Mouse (Mus musculus) kidney, postnatal 0 days (tissue): ENCODE measurements around the gene Foxp3. TPM values are rescaled to one million over a fixed set of nuclear protein-coding genes. Genes with fewer than 3 reads are reported as not detected.

Source experiments
- ATAC-seq: fragments of 200-750 bp; cut with Nextera tagmentation; replicated peaks from 2 replicates; pipeline ENCODE4 v1.8.0; 2017; ENCODE audit warnings: low read depth, moderate number of reproducible peaks, moderate TSS enrichment, moderate library complexity; ENCODE audit not compliant: low FRiP score
- DNase-seq: peaks from one replicate; pipeline ENCODE4 v3.0.0-alpha.2; 2016; ENCODE audit warnings: low spot score
- H3K27ac ChIP-seq: fragments of 300-500 bp; sonication (generic); 2 replicates; pipeline ENCODE4 v1.5.1; 2014; ENCODE audit warnings: mild to moderate bottlenecking
- H3K27me3 ChIP-seq: fragments of 300-500 bp; sonication (generic); 2 replicates; pipeline ENCODE4 v1.6.1; 2014; ENCODE audit warnings: low read length, mixed read lengths; ENCODE audit not compliant: insufficient read depth
- H3K36me3 ChIP-seq: fragments of 300-500 bp; sonication (generic); 2 replicates; pipeline ENCODE4 v1.6.1; 2014; ENCODE audit warnings: low read length, mixed read lengths; ENCODE audit not compliant: insufficient read depth
- H3K4me1 ChIP-seq: fragments of 300-500 bp; sonication (generic); replicated peaks from 2 replicates; pipeline ENCODE4 v1.6.1; 2014; ENCODE audit warnings: antibody characterized with exemption, low read length, mixed read lengths; ENCODE audit not compliant: insufficient read depth
- H3K4me2 ChIP-seq: fragments of 300-500 bp; sonication (generic); 2 replicates; pipeline ENCODE4 v1.6.1; 2014; ENCODE audit warnings: mild to moderate bottlenecking, low read length, moderate library complexity, mixed read lengths
- H3K4me3 ChIP-seq: fragments of 300-500 bp; sonication (generic); replicated peaks from 2 replicates; pipeline ENCODE4 v1.5.1; 2014; ENCODE audit warnings: low read depth, low read length
- H3K9ac ChIP-seq: fragments of 300-500 bp; sonication (generic); 2 replicates; pipeline ENCODE4 v1.6.1; 2014; ENCODE audit warnings: low read depth, low read length
- H3K9me3 ChIP-seq: fragments of 300-500 bp; sonication (generic); replicated peaks from 2 replicates; pipeline ENCODE4 v1.6.1; 2016; ENCODE audit warnings: low read length, inconsistent platforms, mixed read lengths
- CTCF ChIP-seq: IDR thresholded peaks from 2 replicates; pipeline ENCODE4 v1.5.1; 2016; ENCODE audit warnings: antibody characterized with exemption, low read depth, mild to moderate bottlenecking, moderate library complexity
- WGBS: fragments of 180-500 bp; shearing (Covaris S2); extraction: QIAGEN DNeasy Blood & Tissue Kit; methylation state at CpG from one replicate; pipeline ENCODE4 v1.1.7; 2014; 5-methylcytosine and 5-hydroxymethylcytosine counted together
- polyA plus RNA-seq: library from polyadenylated mRNA; unstranded; fragments of >200 nt; fragmentation: Nextera tagmentation; extraction: Ambion mirVana; gene quantifications from 2 replicates; pipeline ENCODE4 v1.2.1, GENCODE M21; 2015

Foxp3 gene
- 0.04 TPM in 1 of 2 replicates, not detected in the other for polyA plus RNA-seq

DNA sequence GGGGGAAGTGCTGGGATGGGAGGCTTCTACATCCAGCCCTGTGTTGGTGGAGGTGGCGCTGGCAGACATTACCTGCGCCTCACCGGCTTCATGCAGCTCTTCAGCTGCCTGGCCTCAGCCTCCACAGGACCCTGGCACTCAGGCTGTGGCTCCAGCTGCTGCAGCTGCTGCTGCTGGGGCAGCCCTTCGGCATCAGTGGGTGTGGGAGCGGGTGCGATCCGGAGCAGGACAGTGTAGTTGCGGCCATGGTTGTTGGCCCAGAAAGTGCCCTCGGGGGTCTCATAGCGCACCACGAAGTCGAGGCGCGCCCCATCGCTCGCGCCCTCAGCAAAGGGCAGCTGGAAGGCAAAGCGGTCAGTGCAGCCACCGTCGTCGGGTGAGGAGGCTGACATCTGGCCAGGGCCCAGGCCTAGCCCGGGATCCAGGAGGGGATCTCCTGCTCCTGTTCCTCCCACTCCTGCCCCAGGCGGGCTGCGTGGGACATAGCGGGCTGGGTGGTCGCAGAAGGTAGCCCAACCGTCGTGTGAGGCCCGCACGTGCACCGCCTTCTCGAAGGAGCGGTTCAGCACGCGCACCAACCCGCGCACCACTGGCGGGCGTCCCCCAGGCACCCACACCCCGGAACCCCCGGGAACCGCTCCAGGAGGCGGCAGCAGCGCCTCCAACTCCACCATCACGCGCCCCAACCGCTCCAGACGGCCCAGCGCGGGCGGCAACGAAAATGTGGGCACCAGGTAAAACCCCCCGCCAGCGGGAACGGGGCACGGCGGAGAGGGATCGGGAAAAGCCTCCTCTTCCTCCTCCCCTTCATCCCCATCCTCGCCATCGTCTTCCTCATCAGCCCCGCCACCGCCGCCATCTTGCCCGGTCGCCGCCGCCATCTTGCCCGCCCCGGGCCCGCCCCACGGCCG lies at the start of gene Foxp3:
TSS of gene Foxp3 (plus strand) at position 469 of the 911 bp plus-strand sequence.
- Histone ChIP-seq H3K4me3 (peak within 1 kb of the TSS; percentile 54), H3K4me2 (peak within 1 kb of the TSS; percentile 68), H3K9ac (peak within 1 kb of the TSS; percentile 81), H3K27me3 (no peaks in the 10 kb centered on the region), H3K27ac (peak within 1 kb of the TSS; percentile 85), H3K36me3 (no peaks in the 10 kb centered on the region), H3K4me1 (no peaks in the 10 kb centered on the region; the same call in 1 of the 2 replicates), H3K9me3 (no peaks in the 10 kb centered on the region)
- DNase-seq (peak; percentile 11), ATAC-seq (peak; percentile 76)
- TF ChIP-seq CTCF: no peak
- 39% methylated on average over 62 of the region's 72 CpGs for WGBS

DNA sequence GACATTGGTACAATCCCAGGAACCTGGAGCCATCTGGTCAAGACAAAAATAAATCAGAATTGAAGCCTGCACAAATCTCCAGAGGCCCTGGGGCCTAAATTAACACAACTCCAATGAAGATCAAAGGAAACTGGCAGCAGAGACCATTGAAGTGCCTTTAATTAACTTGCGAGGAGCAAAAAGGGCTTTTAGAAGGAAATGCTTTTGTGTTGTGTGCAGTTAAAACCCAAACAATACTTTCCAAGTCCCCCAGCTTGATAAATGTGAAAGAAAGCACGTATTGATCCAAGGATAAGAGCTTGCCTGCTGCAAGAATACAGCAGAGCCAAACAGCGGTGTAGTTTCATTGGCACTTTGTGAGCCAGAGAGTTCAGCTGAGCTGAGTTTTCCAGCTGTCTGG lies 48.5 kb upstream of the Foxp3 start:
- H3K9ac ChIP-seq: no peak overlapping the region
- H3K27ac ChIP-seq: no peak overlapping the region
- no peak for TF ChIP-seq CTCF
- ATAC-seq (no peak), DNase-seq (no peak)
- no peaks in the 10 kb centered on the region for H3K36me3 ChIP-seq
- H3K4me3 ChIP-seq: no peak overlapping the region
- no peaks in the 10 kb centered on the region for H3K9me3 ChIP-seq
- WGBS: 41% methylated on average over 3 of the region's 3 CpGs
- H3K4me2 ChIP-seq: no peak overlapping the region
- no peaks in the 10 kb centered on the region for H3K4me1 ChIP-seq
- H3K27me3 ChIP-seq: no peaks in the 10 kb centered on the region

DNA sequence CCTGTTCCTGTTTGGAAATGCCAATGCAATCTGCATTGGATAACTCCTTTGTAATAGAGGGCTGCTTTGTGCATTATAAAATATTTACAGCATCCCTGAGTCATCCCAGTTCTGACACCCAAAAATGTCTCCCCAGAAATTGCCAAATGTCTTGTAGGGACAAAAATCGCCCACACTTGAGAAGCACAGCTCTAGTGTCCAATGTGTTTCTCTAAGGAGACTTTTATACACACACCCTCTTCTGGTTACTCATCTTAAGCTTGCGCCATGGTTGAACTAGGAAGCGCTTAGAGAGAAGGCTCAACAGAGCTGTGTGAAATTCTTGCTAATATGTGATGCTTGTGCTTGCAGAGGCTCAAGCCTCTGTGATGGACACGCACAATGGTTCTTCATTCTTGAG lies 20.0 kb upstream of the Foxp3 start:
- WGBS: 94% methylated on average over 4 of the region's 4 CpGs

DNA sequence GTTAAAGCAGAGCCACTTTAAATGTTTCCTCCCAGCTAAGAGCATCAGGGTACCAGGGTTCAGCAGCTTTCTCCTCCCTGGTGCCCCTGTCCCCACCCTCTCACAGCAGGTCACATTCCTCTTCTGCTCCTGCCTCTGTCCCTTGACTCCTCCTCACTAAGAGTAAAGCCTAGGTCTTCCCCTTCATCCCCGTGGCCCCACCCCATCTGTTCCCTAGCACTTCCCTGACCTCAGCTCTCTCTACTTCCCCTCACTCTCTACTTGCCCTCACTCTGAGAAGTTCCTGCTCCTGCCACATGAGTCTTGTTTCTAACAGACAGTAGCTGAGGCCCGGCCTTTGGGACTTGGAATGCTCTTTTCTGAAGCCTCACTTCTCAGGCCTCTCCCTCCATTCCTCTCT lies 10.4 kb upstream of the Foxp3 start:
- H3K27me3 ChIP-seq: no peaks in the 10 kb centered on the region

More for the DNA sequence above, 20.0 kb upstream of the Foxp3 start:
- no peaks in the 10 kb centered on the region for H3K36me3 ChIP-seq
- H3K9ac ChIP-seq: no peak overlapping the region
- no peaks in the 10 kb centered on the region for H3K4me1 ChIP-seq
- no peak for TF ChIP-seq CTCF
- H3K4me3 ChIP-seq: no peak overlapping the region
- no peak overlapping the region for H3K27ac ChIP-seq
- no peaks in the 10 kb centered on the region for H3K27me3 ChIP-seq
- H3K4me2 ChIP-seq: no peak overlapping the region
- no peaks in the 10 kb centered on the region for H3K9me3 ChIP-seq
- DNase-seq (no peak), ATAC-seq (no peak)

DNA sequence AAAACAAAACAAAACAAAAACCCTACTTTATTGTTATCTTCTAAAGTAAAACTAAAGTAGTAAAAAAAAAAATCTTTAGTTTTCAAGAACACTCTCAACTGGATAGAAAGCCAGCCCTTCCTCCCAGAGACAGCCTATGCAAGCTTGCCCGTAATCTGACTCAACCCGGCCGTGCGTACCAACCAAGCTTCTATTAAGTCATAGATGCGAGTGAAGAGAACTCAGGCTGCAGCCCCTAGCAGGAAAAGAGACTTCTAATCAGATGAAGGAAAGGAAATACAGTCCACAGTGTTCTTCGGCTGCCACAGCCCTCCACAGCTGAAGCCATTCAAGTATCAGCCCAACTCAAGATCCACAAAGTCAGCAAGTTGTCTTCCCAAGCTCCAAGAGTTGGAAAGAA lies 7.1 kb upstream of the Foxp3 start:
- 83% methylated on average over 6 of the region's 6 CpGs for WGBS
- ATAC-seq (no peak), DNase-seq (no peak)
- no peaks in the 10 kb centered on the region for H3K9me3 ChIP-seq
- no peak overlapping the region for H3K27ac ChIP-seq
- no peak for TF ChIP-seq CTCF
- H3K4me1 ChIP-seq: no peaks in the 10 kb centered on the region
- H3K36me3 ChIP-seq: no peaks in the 10 kb centered on the region
- H3K4me2 ChIP-seq: no peak overlapping the region
- H3K27me3 ChIP-seq: no peaks in the 10 kb centered on the region
- H3K9ac ChIP-seq: no peak overlapping the region
- H3K4me3 ChIP-seq: no peak overlapping the region

More for the DNA sequence above, 10.4 kb upstream of the Foxp3 start:
- Histone ChIP-seq H3K9ac (no peak overlapping the region), H3K9me3 (no peaks in the 10 kb centered on the region), H3K36me3 (no peaks in the 10 kb centered on the region), H3K4me2 (no peak overlapping the region), H3K27ac (no peak overlapping the region), H3K4me1 (no peaks in the 10 kb centered on the region), H3K4me3 (no peak overlapping the region)
- TF ChIP-seq CTCF: no peak
- no peak for DNase-seq
- no peak for ATAC-seq
- WGBS: 21% methylated on average over 2 of the region's 2 CpGs

DNA sequence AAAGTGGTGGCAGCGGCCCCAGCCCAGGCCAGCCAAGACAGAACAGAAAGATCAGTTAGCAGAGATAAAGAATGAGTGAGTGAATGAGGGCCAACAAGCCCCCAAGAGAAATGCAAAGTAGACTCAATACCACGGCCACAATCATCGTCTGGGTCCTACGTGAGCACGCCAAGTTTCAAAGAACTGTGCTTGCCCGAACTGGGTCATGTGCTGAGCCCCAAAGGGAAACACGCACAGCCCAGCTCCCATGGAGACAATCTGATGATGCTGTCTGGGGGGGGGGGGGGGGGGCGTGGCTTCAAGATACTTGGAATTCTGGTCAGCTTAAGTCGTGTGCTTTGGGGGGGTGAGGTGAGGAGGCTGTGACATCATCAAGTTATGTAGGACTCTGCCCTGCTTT lies 6.0 kb upstream of the Foxp3 start:
- H3K27me3 ChIP-seq: no peaks in the 10 kb centered on the region
- ATAC-seq (no peak), DNase-seq (no peak)
- H3K9me3 ChIP-seq: no peaks in the 10 kb centered on the region
- no peak for TF ChIP-seq CTCF
- H3K36me3 ChIP-seq: no peaks in the 10 kb centered on the region
- H3K4me1 ChIP-seq: no peaks in the 10 kb centered on the region
- no peak overlapping the region for H3K9ac ChIP-seq
- no peak overlapping the region for H3K4me3 ChIP-seq
- no peak overlapping the region for H3K27ac ChIP-seq
- 78% methylated on average over 8 of the region's 9 CpGs for WGBS
- H3K4me2 ChIP-seq: no peak overlapping the region
